Mouse (Mus musculus) thymus, adult 2 months (tissue): ENCODE results near the gene Peli1.

Source experiments
- CTCF ChIP-seq: fragments of 200-500 bp; IDR thresholded peaks from 2 replicates; pipeline ENCODE4 v1.5.1; 2012; ENCODE audit warnings: mild to moderate bottlenecking, control low read depth, low read length, moderate library complexity, borderline replicate concordance; ENCODE audit not compliant: control insufficient read depth, poor library complexity, insufficient read depth; ENCODE audit errors: extremely low read depth
- POLR2A ChIP-seq: fragments of 200-500 bp; IDR thresholded peaks from 2 replicates; pipeline ENCODE4 v1.6.1; 2012; ENCODE audit warnings: mild to moderate bottlenecking, low read length, control low read depth, moderate library complexity; ENCODE audit not compliant: control insufficient read depth, poor library complexity, insufficient read depth; ENCODE audit errors: extremely low read depth

DNA sequence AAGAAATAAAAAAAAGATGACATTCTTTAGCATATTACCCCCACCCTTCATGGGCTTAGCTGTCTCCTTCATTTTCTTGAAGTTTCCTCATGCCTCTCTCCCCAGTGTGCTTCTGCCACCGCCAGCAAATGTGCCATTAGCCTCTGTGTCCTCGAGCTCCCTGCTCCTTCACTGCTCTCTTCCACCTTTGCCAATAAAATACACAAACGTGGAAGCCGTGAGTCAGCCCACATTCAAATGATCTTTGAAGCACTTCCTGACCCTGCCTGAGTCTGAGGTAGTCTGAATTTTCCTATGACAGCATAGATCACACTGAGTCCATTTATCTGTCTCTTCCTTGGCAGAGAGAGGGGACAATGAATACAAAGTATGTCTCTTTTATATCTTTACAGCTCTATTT lies 1.5 kb upstream of the Peli1 start:
- TF ChIP-seq CTCF (no peak), POLR2A (no peak)
